Mouse (Mus musculus) cerebellum, adult 2 months (tissue): Measurements from ENCODE around the gene Phc2.

Experiments used
- CTCF ChIP-seq: fragments of 200-500 bp; IDR thresholded peaks from 2 replicates; pipeline ENCODE4 v1.5.1; 2011; ENCODE audit warnings: low read depth, mild to moderate bottlenecking, control low read depth, low read length, moderate library complexity, borderline replicate concordance; ENCODE audit not compliant: insufficient read depth
- POLR2A ChIP-seq: fragments of 200-500 bp; IDR thresholded peaks from 2 replicates; pipeline ENCODE4 v1.6.1; 2011; ENCODE audit warnings: low read length, control low read depth, borderline replicate concordance; ENCODE audit not compliant: insufficient read depth

GRCm38 (mm10) chr4:128755064-128755463 is 100.6 kb downstream of the Phc2 start, which contains the start of gene A3galt2:
- no peak for TF ChIP-seq CTCF
- TF ChIP-seq POLR2A: no peak
